Mouse (Mus musculus) 3134 (cell line): Measurements from ENCODE around the gene Oma1.
A peak's percentile ranks its signal among the peaks of the same experiment; 100 is the strongest.

Source experiments
- DNase-seq: peaks from one replicate; pipeline ENCODE4 v3.0.0-alpha.2; 2011; ENCODE audit warnings: low spot score; ENCODE audit not compliant: insufficient read length; ENCODE audit errors: extremely low read depth

Oma1 gene

DNA sequence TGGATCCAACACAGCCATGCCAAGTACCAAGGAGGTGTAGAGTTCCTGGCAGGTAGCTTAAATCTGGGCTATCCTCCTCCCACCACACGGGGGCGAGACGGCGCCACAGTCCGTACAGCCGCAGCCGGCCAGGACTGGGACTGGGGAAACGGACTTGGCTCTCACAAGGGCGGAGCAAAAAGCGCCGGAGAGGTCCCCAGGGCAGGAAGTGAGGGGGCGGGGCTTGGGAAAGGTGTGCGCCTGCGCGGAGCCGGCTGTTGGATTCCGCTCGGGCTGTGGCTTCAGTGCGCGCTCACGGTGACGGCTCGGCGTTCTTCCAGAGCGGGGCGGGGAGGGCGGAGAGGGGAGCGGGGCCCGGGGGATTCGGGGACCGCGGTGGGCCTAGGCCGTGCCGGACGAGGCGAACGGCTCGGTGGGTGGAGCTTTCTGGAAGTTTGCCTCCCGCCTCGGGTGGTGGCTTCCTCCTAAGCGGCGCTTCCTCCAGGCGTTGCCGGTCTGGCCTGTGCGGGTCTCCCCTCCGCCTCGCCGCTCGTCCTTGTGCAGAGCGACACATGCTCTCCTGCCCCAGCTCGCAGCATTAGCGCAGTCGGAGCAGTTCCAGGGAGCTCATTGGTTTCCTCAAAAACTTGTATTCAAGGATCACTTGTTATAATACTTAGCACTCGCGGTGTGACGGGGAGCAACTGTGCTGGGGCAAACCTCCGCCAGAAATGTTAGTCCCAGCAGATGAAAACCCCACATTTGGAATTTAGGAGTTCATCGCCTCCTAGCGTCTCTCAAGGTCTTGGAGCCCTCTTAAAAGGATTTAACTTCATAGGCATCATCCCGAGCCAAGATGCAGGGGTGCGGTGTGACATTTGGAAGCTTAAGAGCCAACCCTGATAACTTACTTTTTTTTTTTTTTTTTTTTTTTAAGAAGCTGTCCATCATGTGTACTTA, at the start of gene Oma1:
TSS of gene Oma1 (plus strand) at position 226 of the 939 bp plus-strand sequence.
- DNase-seq: peak; percentile 97

DNA sequence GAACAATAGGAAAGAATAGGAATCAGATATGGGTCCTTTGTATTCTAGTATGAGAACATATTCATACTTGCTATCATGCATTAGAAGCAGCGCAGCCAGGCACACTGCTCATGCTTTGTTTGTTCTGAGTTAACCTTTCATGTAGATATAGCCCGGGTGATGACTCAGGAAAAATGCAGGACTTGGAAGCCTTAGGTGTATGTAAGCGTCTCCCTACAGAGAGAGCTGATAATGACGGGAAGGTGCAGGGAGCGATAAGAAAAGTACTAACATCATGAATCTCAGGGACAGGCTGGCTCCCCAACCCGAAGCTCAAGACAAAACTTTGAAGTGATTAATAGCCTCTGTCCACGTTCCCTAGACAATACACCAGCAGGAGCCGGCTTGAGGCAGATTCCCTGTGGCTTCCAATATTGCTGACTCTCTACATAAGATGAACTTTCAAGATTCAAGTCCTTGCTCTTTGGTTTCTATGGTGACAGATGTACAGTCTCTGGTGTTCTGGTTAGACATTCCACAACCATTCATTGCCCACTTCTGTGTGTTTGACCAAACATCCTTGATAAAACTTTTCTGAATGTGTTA, 49.7 kb upstream of the Oma1 start:
- DNase-seq: no peak

DNA sequence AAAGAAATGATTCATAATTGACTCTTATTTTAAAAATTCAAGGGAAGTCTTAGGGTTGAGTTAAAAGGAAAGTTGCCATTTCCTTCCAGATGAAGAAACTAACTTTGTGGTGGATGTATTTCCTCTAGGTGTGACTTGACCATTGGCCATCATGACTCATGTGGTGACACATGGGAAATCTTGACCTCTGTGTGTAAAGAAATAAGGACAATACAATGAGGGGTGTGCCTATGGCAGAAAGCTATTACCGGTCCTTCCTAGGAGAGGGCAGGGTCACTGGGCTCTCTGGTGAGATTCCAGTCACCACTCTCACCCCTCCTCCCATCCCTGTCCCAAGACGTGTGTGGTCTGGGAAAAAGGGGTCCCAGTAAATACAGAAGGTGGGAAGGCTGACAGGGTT, 48.4 kb upstream of the Oma1 start:
- peak; percentile 24 for DNase-seq

DNA sequence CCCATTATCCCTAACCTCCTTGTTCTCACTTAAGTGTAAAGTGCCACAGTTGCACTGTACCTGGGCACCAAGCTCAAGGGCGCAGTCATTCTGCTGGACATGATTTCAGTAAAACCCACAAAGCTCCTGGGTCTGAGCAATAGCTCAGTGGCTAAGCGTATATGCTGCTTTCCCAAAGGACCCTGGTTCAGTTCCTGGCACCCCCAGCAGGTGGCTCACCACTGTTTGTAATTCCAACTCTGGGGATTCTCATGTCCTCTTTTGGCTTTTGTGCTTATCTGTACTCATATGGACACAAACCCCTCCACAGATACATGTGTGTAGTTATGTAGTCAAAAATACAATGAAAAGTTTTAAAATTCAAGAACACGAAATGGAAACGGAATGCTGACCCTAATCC, 44.3 kb upstream of the Oma1 start:
- no peak for DNase-seq

DNA sequence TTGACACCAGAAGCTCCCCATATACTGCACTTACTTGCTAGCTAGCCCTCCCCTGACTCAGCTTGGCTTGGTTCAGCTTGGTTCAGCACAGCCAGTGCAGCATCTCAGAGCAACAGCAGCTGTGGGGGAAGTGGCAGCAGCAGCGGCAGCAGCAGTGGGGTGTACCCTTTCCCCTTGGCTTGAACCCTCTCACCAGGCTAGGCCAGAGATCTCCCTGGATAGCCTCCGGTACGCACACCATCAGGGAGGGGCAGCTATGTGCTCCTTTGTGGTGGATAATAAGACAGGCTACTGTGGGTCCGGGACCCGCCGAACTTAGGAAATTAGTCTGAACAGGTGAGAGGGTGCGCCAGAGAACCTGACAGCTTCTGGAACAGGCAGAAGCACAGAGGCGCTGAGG, 40.6 kb upstream of the Oma1 start:
- DNase-seq: no peak

DNA sequence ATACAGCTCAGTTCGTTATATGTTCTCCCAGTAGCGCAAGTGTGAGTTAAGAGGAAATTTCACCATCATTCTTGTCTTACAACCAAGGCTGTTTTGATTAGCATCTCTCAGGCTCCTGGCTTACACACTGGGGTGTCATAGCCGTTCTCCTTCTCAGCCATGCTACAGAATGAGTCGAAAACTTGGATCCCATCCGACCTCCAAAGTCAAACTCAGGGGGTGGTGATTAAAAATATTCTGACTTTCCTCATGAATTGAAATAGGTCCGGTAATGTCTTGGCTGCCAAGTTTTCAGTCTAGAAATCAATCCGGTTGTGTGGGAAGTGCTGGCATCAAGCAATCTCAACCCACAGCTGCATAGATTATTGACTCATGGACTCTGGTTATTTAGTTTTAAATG, 25.3 kb upstream of the Oma1 start:
- DNase-seq: no peak

DNA sequence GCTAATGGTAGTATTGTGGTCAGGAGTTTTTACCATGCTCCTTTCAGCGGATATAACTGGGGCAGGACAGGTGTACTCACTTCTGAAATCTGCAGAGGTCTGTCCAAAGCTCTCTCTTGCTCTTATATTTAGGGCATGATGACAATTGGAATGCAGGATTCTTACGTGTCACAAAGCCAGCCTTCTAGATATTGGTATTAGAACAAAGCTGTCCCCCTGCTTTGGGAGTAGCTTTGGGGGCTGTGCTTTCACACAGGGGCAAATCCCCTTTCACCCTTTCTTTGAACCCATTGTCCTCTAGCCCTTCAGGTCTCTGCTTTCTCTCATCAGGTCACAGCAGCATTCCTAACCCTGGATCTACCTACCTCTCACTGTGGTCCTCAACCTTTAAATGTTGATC, 22.8 kb upstream of the Oma1 start, which contains the start of gene 4921539E11Rik:
TSS of gene 4921539E11Rik (minus strand) at position 101 of the 400 bp plus-strand sequence.
- no peak for DNase-seq

DNA sequence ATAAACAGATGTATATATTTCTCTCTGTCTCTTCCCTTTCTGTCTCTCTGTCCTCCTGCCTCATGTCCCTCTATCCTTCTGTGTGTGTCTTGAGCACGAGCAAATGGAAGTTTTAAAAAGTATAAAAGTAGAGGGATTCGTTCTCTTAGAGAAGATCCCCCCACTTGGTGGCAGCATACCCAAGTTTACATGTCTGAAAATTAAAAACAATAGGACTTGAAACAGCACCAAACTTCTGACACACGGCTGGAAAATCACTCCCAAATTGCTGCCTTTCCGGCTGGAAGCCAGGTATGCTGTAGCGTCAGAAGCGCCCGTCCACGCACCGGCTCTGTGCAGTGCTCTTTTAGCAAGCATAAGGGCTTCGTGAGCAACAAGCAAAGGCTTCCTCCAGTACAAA, 14.3 kb upstream of the Oma1 start:
- DNase-seq: no peak

DNA sequence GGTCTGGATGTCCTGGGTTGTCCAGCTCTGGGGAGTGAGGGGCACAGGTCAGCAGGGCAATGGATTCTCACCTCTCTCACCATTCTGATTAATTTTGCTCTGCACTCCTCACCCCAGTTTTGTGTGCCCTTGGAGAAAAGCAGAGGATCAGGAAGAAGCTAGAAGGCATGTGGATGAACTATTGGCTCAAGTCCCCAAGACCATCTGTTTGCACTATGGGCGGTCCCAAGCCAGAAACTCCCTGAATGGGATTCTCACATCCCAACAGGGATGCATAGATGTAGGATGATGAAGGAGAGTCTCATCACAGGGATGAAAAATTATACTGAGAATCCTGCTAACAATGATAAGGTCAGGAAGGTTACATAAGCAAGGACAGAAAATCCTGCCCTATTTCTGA, 9.8 kb upstream of the Oma1 start:
- no peak for DNase-seq

DNA sequence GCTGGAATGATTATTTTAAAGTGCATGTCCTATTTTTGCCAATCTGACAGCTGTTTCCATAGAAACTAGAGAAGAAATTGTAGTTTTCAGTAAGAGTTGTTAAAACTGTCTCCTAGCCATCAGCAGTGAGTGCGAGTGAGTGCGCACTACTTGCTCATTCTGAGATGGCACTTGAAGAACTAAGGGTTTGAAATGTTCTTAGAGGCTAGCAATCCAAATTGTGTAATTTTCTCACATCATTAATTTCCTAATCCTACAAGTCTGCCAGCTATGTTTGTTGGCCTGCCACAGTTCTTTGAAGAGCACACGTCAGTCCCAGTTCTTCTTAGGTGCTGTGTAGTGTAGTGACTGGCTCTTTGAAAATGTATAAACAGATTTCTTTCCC, 906 bp downstream of the Oma1 start:
- no peak for DNase-seq

DNA sequence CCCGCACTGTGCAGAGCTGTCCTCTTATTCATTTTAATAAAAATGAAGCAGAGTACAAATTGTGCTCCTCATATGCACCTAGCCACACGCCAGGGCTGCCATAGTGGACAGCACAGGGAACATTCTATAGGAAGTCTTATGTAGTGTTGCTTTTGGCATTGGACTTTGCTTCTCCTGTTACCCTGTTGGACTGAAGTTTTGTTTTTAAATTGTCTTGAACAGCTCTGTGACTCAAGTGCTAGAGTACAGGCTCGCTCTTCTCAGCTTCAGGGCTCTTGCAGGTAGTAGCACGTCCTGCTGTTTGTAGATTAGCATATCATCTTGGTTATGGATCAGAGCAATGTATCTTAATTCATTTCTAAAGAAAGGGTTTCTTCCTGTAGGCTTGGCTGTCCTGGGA, 2.2 kb downstream of the Oma1 start:
- no peak for DNase-seq

DNA sequence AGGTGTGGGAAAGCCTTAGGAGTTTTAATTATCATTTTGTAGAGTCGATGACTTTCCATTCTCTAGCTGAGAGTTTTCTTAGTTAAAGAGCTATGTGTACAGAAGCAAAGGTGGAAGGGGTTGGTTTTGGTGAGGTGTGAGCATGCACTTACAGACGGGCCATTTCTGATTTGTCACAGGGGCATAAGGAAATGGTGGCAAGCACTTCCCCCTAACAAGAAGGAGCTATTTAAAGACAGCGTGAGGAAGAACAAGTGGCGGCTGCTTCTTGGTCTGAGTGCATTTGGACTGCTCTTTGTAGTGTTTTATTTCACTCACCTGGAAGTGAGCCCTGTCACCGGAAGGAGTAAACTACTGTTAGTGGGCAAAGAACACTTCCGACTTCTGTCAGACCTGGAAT, 7.8 kb downstream of the Oma1 start:
- DNase-seq: no peak

DNA sequence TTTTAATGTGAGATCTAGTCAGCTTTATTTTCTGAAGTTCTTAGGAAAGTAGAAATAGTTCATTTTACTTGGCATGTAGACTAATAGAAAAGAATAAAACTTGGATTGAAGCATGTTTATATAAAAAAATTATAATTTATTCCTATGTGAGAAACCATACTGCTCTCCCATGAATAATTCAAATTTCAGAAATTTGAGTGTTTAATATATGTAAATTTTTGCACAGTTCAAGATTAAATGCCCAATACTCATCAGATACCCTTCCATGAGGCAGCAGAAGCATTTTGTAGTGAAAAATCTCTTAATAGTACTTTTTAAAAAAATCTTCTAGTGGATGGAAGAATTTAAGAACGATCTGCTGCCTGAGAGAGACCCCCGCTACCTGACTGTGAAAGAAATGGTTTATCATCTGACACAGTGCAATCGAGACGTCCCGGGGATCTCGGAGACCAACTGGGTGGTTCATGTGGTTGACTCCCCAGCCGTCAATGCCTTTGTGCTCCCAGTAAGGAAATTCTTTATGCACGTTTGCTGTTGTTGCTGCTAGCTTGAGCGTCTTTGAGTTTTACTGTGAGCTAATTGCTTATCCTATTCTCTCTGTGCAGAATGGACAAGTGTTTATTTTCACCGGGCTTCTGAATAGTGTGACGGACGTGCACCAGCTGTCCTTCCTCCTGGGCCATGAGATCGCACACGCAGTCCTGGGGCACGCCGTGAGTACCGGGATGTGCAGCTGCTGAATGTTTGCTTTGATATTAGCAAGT, 11.3 kb downstream of the Oma1 start:
- DNase-seq: no peak

DNA sequence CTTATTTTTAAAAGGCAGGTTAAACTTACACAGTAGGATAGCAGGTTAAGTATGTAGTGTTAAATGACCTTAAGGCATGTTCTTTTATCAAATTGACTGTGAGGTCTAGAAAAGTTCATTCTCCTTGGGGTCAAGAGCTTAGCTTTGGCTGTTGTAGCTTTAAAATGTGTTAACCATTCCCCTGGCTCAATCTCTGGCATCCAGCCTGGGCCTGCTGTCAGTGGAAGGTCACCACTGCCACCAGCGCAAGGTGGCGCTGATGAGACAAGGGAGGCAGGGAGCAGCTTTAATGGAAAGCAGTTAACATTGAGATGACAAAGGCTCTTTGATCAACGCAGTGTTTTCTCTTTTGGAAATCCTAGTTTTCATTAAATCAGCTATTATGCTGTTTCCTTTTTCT, 13.4 kb downstream of the Oma1 start:
- DNase-seq: peak; percentile 4

DNA sequence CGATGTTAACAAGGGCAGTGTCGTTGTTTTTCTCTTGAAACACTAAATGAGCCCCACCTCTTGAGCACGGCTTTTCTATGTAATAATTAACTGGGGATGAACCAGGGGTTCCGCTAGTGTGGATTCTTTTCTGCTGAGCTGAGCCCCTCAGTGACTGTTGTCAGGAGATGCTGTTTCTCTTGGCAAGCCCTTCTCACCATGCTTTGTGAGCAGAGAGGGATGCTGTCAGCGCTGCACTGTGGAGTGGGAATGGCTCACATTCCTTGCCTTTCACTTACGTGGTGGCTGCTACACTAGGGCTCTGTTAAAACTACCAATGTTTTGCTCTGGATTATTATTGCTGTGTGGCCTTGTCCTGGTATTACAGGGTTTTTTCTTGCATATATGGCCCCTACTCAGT, 15.7 kb downstream of the Oma1 start:
- no peak for DNase-seq

DNA sequence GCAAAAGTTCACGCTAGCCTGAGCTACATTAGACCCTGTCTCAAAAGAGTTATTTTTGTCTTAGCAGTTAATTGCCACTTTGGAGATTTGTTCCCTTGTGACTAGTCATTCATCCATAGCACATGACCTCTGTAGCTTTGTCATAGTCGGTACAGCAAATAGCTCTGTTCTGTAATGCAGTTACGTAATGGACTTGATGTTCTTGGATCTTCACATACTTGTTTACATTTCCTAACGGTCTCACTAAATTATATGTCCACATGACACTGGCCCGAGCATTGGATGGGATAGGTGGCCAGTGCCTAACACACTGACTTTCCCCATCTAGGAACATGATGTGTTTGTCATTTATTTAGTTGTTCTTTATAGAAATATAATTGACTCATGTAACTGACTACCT, 21.5 kb downstream of the Oma1 start:
- DNase-seq: no peak

DNA sequence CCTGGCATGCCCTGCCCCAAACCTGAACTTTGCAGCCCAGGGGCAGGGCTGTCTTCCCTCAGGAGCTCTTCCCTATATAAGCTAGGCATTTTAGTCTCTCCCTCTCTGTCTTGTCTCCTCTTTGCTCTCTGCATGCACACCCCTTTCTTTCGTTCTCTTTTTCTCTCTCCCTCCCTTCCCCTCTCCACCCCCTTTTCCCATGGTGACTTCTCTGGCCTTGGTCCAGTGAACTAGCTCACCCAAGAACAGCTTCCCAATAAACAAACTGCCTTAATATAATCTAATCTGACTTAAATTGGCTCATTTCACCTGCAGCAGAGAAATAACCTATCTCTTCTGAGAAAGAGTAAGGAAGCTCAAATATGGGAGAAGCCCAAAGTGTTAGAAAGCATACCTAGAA, 27.1 kb downstream of the Oma1 start:
- DNase-seq: no peak

DNA sequence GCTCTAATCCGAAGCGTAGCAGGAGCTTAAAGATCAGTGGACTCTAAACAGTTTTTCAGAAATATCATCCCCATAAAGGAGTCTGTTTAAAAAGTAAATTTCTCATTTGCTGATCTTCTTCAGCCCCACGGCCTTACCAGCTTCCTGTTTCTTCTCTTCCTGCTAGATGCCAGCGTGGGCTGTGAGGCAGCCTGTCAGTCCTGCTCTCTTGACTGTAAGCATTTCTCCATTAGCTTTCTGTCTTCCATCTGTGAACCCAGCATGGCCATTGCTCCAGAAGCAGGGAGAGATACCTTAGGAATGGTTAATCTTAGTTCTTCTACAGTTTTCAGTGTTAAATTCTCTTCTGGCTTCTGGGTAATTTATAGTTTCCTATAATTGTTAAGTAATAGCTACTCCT, 28.0 kb downstream of the Oma1 start:
- no peak for DNase-seq

DNA sequence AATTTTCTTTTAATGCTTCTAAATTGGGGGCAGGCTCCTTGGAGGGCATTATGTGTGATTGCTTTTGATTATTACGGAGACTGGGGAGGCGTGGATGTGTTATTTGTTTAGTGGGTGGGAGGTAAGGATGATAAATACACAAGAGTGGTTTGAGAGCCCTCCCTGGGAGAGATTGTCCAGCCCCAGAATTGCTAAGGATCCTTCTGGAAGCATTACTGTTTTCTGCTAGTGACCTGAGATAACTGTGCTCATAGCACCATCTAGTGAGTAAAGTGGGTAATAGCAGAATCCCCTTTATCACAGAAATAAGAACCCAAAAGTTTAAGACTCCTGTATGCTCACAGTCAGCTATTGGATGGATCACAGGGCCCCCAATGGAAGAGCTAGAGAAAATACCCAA, 32.4 kb downstream of the Oma1 start:
- peak; percentile 35 for DNase-seq

DNA sequence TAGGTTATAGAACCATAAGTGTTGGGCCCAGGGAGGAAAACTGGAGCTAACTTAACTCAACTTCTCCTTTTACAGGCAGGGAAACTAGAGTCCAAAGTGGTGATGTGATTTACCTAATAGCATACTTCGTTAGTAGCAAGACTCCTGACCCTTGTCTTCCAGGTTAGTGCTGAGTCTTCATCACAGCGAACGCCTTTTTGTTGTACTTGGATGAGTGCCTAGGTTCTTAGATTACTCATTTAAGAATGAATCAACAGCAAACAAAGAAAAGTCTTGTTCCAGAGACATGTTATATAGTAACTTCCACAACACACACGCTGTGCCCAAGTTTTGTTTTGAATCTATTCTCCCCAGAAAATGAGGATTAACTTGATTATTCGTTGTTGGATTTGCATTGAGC, 33.2 kb downstream of the Oma1 start:
- DNase-seq: peak; percentile 44

DNA sequence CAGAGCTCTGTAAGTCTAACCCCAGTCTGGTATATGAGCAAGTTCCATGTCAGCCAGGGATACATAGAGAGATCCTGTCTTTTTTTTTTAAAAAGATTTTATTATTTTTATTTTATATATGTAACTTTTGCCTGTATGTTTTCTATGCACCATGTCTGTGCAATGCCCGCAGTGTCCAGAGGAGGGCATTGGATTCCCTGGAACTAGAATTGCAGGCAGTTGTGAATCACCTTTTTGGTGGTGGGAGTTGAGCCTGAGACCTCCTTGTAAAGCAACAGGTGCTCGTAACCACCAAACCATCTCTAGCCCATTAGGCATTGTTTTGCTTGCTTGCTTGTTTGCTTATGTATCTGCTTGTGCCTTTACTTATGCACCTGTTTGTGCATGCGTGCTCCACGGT, 35.6 kb downstream of the Oma1 start:
- DNase-seq: no peak

DNA sequence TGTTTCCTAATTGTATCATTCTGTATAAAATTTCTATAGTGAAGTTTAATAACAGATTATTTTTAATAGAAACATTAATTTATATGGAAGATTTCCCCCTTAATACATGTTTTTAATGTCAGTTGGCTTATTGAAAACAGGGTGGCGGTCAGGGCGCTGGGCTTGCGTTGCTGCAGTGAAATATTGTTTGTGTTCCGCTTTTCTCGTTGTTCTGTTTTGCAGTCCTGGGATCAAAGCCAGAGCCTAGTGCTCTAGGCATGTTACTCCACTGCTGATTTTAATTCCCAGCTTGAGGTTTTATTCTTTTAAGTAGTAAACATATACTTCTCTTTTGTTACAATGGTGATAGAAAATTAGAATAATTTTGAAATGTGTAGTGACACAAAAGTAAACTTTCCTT, 39.3 kb downstream of the Oma1 start:
- no peak for DNase-seq
